ENCODE assay signal across 1 mouse cellular context in genomic region chr9:37420676-37421075, GRCm38 (mm10).
TF ChIP-seq lines count a peak whose summit lies in the region.

No protein-coding gene starts in this region.

TF ChIP-seq in myocyte, 11 proteins besides CTCF, POLR2A, EP300 and RAD21 (continued from another document):
- TF ChIP-seq CEBPB (IDR thresholded peaks at IDR 0.05; ENCODE audit: insufficient read depth, poor library complexity, severe bottlenecking), result no peak
- TF ChIP-seq POLR2AphosphoS2 (IDR thresholded peaks at IDR 0.05; ENCODE audit: insufficient read length, low read depth), result no peak
